Mouse (Mus musculus): ENCODE measurements around the gene Mycbp.

Gene Mycbp

GRCm38 (mm10) chr4:123904333-123905125 is at the start of gene Mycbp:
Mycbp (plus strand) TSS chr4:123904832.
- peak; percentile 98 to 99 for DNase-seq (ENCODE audit: low spot score in 2 of 2)

- DNase-seq (ENCODE audit: low spot score in 2 of 2), result peak in 1 of 2 experiments; percentile 3
Measured at GRCm38 (mm10) chr4:123856888-123857287, 47.7 kb upstream of the Mycbp start.

GRCm38 (mm10) chr4:123858090-123858489 is 46.5 kb upstream of the Mycbp start:
- DNase-seq (ENCODE audit: low spot score in 2 of 2), result peak in 1 of 2 experiments; percentile 41

GRCm38 (mm10) chr4:123859379-123859778 is 45.3 kb upstream of the Mycbp start, which contains the start of gene 4933427I04Rik:
4933427I04Rik (plus strand) TSS chr4:123859679.
- peak in 1 of 2 experiments; percentile 49 for DNase-seq (ENCODE audit: low spot score in 2 of 2)

GRCm38 (mm10) chr4:123859803-123860202 is 44.8 kb upstream of the Mycbp start:
- DNase-seq (ENCODE audit: low spot score in 2 of 2), result peak in 1 of 2 experiments; percentile 45

GRCm38 (mm10) chr4:123860621-123861020 is 44.0 kb upstream of the Mycbp start:
- peak in 1 of 2 experiments; percentile 51 for DNase-seq (ENCODE audit: low spot score in 2 of 2)

- no peak for DNase-seq (ENCODE audit: low spot score in 2 of 2)
Measured at GRCm38 (mm10) chr4:123893726-123894125, 10.9 kb upstream of the Mycbp start.

- no peak for DNase-seq (ENCODE audit: low spot score in 2 of 2)
Measured at GRCm38 (mm10) chr4:123894295-123894694, 10.3 kb upstream of the Mycbp start.

GRCm38 (mm10) chr4:123898696-123899095 is 5.9 kb upstream of the Mycbp start:
- DNase-seq (ENCODE audit: low spot score in 2 of 2), result peak; percentile 30 to 76

- DNase-seq (ENCODE audit: low spot score in 2 of 2), result no peak
Measured at GRCm38 (mm10) chr4:123903432-123903831, 1.2 kb upstream of the Mycbp start.

GRCm38 (mm10) chr4:123905126-123905668 is 565 bp downstream of the Mycbp start:
- no peak for DNase-seq (ENCODE audit: low spot score in 2 of 2)

- no peak for DNase-seq (ENCODE audit: low spot score in 2 of 2)
Measured at GRCm38 (mm10) chr4:123911503-123911902, 6.9 kb downstream of the Mycbp start.

- no peak for DNase-seq (ENCODE audit: low spot score in 2 of 2)
Measured at GRCm38 (mm10) chr4:123912431-123912830, 7.8 kb downstream of the Mycbp start.

- peak; percentile 100 for DNase-seq (ENCODE audit: low spot score in 2 of 2)
Measured at GRCm38 (mm10) chr4:123916748-123917547, 12.3 kb downstream of the Mycbp start, which contains the start of gene Rragc. Rragc (plus strand) TSS chr4:123917446.

- peak in 1 of 2 experiments; percentile 43 for DNase-seq (ENCODE audit: low spot score in 2 of 2)
Measured at GRCm38 (mm10) chr4:123917548-123918140, 13.0 kb downstream of the Mycbp start, which contains the start of gene 4930535I16Rik. 4930535I16Rik (minus strand) TSS chr4:123918022.

- no peak for DNase-seq (ENCODE audit: low spot score in 2 of 2)
Measured at GRCm38 (mm10) chr4:123918851-123919250, 14.2 kb downstream of the Mycbp start.

GRCm38 (mm10) chr4:123921055-123921565 is 16.5 kb downstream of the Mycbp start:
- no peak for DNase-seq (ENCODE audit: low spot score in 2 of 2)

GRCm38 (mm10) chr4:123927961-123928360 is 23.3 kb downstream of the Mycbp start:
- no peak for DNase-seq (ENCODE audit: low spot score in 2 of 2)

GRCm38 (mm10) chr4:123929994-123930393 is 25.4 kb downstream of the Mycbp start:
- DNase-seq (ENCODE audit: low spot score in 2 of 2), result no peak

- DNase-seq (ENCODE audit: low spot score in 2 of 2), result no peak
Measured at GRCm38 (mm10) chr4:123934306-123934705, 29.7 kb downstream of the Mycbp start.

- no peak for DNase-seq (ENCODE audit: low spot score in 2 of 2)
Measured at GRCm38 (mm10) chr4:123936059-123936458, 31.4 kb downstream of the Mycbp start.
